Mouse (Mus musculus) megakaryocyte progenitor cell, adult 5-6 weeks (primary cell): Measurements from ENCODE around the gene Tas2r129. TPM values are rescaled to one million over a fixed set of nuclear protein-coding genes. Genes with fewer than 3 reads are reported as not detected.
"Not testable (repeated sequence)": the region's sequence is repeated elsewhere in the genome, so short reads cannot be mapped to it uniquely, and the experiment has no call there.

Source experiments
- ATAC-seq: replicated peaks from 2 replicates; pipeline ENCODE4 v1.8.0; 2016; ENCODE audit warnings: mild to moderate bottlenecking, moderate TSS enrichment, inconsistent platforms; ENCODE audit not compliant: poor library complexity
- total RNA-seq, 2 experiments: library from RNA; stranded (forward) in 1 of 2; stranded (reverse) in 1 of 2; fragments of 157-497, 149-512 nt in 1 of 2; fragments of 200-1000 nt in 1 of 2; gene quantifications; 2 replicates each; pipeline versions ENCODE4 v1.2.3 to v1.2.4; 2015 to 2017

Tas2r129 gene
- total RNA-seq (2015) (not detected in 2 replicates), total RNA-seq (2017) (not detected in 2 replicates)

DNA sequence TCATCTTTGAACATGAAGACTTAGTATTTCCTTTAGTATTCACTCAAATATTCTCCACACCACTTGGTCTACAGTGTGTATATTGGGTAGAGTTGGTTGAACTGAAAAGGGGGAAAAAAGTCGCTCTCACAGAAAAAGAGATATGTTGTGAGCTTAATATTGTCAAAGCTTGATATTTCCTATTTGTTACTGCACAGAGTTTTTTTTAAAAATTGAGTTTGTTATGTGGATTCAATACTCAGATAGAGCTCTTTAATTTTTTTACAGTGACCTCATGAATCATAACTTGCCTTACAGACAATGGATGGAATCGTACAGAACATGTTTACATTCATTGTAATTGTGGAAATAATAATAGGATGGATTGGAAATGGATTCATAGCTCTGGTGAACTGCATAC lies at the start of gene Tas2r129:
Gene Tas2r129 (plus strand): TSS at position 301 of the 400 bp plus-strand sequence.
- ATAC-seq: no peak

- ATAC-seq: no peak
Measured at GRCm38 (mm10) chr6:132909351-132909750, 41.6 kb upstream of the Tas2r129 start, which contains the start of gene Tas2r125. Tas2r125 (plus strand) TSS chr6:132909651.

DNA sequence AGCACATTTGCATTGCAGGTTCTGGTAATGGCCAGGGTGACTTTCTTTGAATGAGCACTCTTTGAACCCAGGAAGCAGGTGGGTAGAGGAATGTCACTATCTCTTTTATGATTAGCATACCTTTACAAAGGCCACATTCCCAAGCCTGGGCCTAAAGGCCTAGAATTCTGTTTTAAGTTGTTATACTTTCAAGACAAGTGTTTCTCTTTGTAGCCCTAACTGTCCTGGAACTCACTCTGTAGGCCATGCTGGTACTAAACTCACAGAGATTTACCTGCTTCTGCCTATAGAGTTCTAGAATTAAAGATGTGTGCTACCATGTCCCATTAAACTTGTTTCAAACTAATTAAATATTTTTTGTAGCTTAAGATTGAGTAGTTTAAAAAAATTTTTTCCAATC lies 9.5 kb upstream of the Tas2r129 start:
- not testable (repeated sequence) for ATAC-seq

- no peak for ATAC-seq
Measured at GRCm38 (mm10) chr6:132957819-132958218, 6.9 kb downstream of the Tas2r129 start, which contains the start of gene Tas2r131. Tas2r131 (minus strand) TSS chr6:132957919.

GRCm38 (mm10) chr6:132980865-132981264 lies 30.0 kb downstream of the Tas2r129 start, which contains the start of gene Tas2r109:
Tas2r109 (minus strand) TSS chr6:132980965.
- ATAC-seq: no peak

Other genes with a start within 250 kb of the Tas2r129 start
- not detected in 2 replicates for gene Tas2r122, start 239.2 kb upstream of the Tas2r129 start, total RNA-seq (2015)
- not detected in 2 replicates for gene Tas2r122, start 239.2 kb upstream of the Tas2r129 start, total RNA-seq (2017)
- gene Tas2r115, start 213.1 kb upstream of the Tas2r129 start, total RNA-seq (2015): not detected in 2 replicates
- gene Tas2r115, start 213.1 kb upstream of the Tas2r129 start, total RNA-seq (2017): not detected in 2 replicates
- gene Tas2r124, start 196.4 kb upstream of the Tas2r129 start, total RNA-seq (2015): not detected in 2 replicates
- not detected in 2 replicates for gene Tas2r124, start 196.4 kb upstream of the Tas2r129 start, total RNA-seq (2017)
- not detected in 2 replicates for gene Tas2r102, start 189.0 kb upstream of the Tas2r129 start, total RNA-seq (2015)
- not detected in 2 replicates for gene Tas2r102, start 189.0 kb upstream of the Tas2r129 start, total RNA-seq (2017)
- gene Tas2r136, start 172.9 kb upstream of the Tas2r129 start, total RNA-seq (2015): not detected in 2 replicates
- gene Tas2r136, start 172.9 kb upstream of the Tas2r129 start, total RNA-seq (2017): not detected in 2 replicates
- not detected in 2 replicates for gene Tas2r117, start 148.3 kb upstream of the Tas2r129 start, total RNA-seq (2015)
- not detected in 2 replicates for gene Tas2r117, start 148.3 kb upstream of the Tas2r129 start, total RNA-seq (2017)
- not detected in 2 replicates for gene Tas2r123, start 104.0 kb upstream of the Tas2r129 start, total RNA-seq (2015)
- gene Tas2r123, start 104.0 kb upstream of the Tas2r129 start, total RNA-seq (2017): not detected in 2 replicates
- not detected in 2 replicates for gene Tas2r116, start 95.7 kb upstream of the Tas2r129 start, total RNA-seq (2015)
- not detected in 2 replicates for gene Tas2r116, start 95.7 kb upstream of the Tas2r129 start, total RNA-seq (2017)
- gene Tas2r110, start 83.1 kb upstream of the Tas2r129 start, total RNA-seq (2015): not detected in 2 replicates
- gene Tas2r110, start 83.1 kb upstream of the Tas2r129 start, total RNA-seq (2017): not detected in 2 replicates
- gene Tas2r113, start 58.1 kb upstream of the Tas2r129 start, total RNA-seq (2015): not detected in 2 replicates
- not detected in 2 replicates for gene Tas2r113, start 58.1 kb upstream of the Tas2r129 start, total RNA-seq (2017)
- not detected in 2 replicates for gene Tas2r125, start 41.5 kb upstream of the Tas2r129 start, total RNA-seq (2015)
- gene Tas2r125, start 41.5 kb upstream of the Tas2r129 start, total RNA-seq (2017): not detected in 2 replicates
- not detected in 2 replicates for gene Tas2r131, start 6.8 kb downstream of the Tas2r129 start, total RNA-seq (2015)
- not detected in 2 replicates for gene Tas2r131, start 6.8 kb downstream of the Tas2r129 start, total RNA-seq (2017)
- not detected in 2 replicates for gene Tas2r109, start 29.9 kb downstream of the Tas2r129 start, total RNA-seq (2015)
- gene Tas2r109, start 29.9 kb downstream of the Tas2r129 start, total RNA-seq (2017): not detected in 2 replicates
- gene Tas2r103, start 86.0 kb downstream of the Tas2r129 start, total RNA-seq (2015): not detected in 2 replicates
- gene Tas2r103, start 86.0 kb downstream of the Tas2r129 start, total RNA-seq (2017): not detected in 2 replicates
- not detected in 2 replicates for gene Tas2r140, start 104.7 kb downstream of the Tas2r129 start, total RNA-seq (2015)
- not detected in 2 replicates for gene Tas2r140, start 104.7 kb downstream of the Tas2r129 start, total RNA-seq (2017)
- 50.0 and 52.3 TPM in 2 replicates for gene Smim10l1, start 153.8 kb downstream of the Tas2r129 start, total RNA-seq (2015)
- 70.7 and 80.0 TPM in 2 replicates for gene Smim10l1, start 153.8 kb downstream of the Tas2r129 start, total RNA-seq (2017)